Mouse (Mus musculus) cerebellum, adult 9-10 months (tissue): Measurements from ENCODE around the gene Mfsd4b3.

Source experiments
- DNase-seq: peaks from one replicate; pipeline ENCODE4 v3.0.0; 2022

Gene Mfsd4b3

GRCm38 (mm10) chr10:39908768-39909441 lies 51.0 kb downstream of the Mfsd4b3 start:
- DNase-seq: no peak

DNA sequence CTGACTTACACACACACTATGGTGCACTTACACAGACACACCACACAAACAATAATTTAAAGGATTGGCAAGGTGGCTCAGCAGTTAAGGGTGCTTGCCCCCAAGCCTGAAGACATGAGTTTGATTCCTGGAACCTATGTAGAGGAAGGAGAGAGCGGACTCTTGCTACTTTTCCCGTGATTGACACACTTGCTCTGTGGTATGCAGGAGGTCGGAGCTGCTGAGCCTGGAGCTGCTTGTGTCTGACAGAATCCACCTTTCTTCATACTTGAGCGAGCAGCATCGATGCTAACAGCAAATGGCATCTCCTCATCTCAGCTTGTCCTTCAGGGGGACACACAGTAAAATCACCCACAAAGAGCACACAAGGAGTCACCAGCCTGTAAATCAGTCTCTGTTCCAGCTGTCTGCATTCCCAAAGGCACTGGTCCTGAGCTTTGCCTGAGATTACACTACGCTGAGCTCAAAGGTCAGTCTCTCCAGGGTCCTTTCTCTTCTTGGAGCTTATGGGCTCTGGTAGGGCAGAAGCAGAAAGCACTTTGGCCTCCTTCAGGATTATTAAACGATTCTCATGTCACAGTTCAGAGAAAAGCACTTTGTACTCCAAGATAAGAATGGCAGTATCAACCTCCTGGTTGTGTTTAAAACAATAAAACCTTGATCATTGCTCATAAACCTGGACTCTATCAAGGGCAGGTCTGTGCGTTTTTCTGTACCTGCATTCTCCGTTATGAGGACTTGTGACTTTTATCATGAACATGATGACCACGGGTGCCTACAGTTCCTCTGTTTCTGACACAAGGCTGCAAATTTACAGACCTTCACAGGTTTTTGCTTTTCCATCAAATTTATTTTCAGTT lies 52.9 kb downstream of the Mfsd4b3 start:
- no peak for DNase-seq

- no peak for DNase-seq
These were observed 55.8 kb downstream of the Mfsd4b3 start for GRCm38 (mm10) chr10:39904191-39904590.

GRCm38 (mm10) chr10:39898874-39899371 lies 61.0 kb downstream of the Mfsd4b3 start, which contains the start of gene Mfsd4b4:
Mfsd4b4 (minus strand) TSS chr10:39899238.
- peak; percentile 88 for DNase-seq
